Mouse (Mus musculus) erythroblast, adult 5-6 weeks (primary cell): Measurements from ENCODE around the gene Gm20518. TPM values are rescaled to one million over a fixed set of nuclear protein-coding genes. Genes with fewer than 3 reads are reported as not detected.
A peak's percentile ranks its signal among the peaks of the same experiment; 100 is the strongest.

Source experiments
- ATAC-seq: replicated peaks from 2 replicates; pipeline ENCODE4 v1.8.0; 2016; ENCODE audit warnings: moderate number of reproducible peaks, mild to moderate bottlenecking, moderate TSS enrichment, inconsistent platforms; ENCODE audit not compliant: poor library complexity, low FRiP score, severe bottlenecking
- total RNA-seq, 2 experiments: library from RNA; stranded (forward) in 1 of 2; stranded (reverse) in 1 of 2; fragments of 150-400 nt in 1 of 2; fragments of 200-764, 138-1000 nt in 1 of 2; gene quantifications; 2 replicates each; pipeline versions ENCODE4 v1.2.3 to v1.2.4; 2015 to 2017; ENCODE audit warnings: low replicate concordance in 2 of 2

The Gm20518 gene
- total RNA-seq, 2 experiments from 2014 or later: 0.68 TPM; not detected in 1

DNA sequence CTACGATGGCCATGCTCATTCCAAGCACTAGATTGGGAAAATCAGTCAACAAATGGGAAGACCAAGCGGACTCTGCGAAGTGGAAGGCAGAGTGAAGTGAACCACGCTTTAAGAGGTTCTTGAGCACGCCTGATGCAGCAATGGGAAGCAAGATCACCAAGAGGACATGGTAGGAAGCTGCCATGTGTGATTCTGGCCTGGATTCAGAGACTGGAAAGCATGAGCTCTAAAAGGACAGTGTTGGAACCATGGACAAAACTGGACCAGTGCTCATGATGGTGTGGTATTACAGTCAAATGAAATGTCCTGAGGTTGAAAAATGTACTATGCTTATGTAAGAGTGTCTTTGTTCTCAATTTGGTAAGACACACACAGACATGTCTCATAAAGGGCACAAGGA is 40.1 kb downstream of the Gm20518 start:
- no peak for ATAC-seq

DNA sequence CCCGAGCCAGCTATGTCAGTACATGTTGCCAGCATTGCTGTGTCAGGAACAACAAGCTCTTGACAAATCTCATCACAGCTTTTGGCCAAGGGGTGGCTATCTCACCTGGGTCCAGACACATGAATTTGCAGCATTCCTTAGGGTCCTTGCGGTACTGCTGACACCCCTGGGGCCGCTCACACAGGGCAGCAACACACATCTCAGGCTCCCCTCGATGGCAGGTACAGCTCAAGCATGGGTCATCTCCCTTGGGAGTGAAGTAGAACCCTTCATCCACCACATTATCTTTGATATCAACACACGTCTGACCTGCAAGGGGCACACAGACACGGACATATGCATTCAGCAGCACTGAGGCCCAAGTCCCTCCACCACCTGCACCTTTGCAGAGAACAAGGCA is 42.0 kb downstream of the Gm20518 start:
- ATAC-seq: no peak

GRCm38 (mm10) chr16:17848928-17849327 is 42.5 kb downstream of the Gm20518 start:
- ATAC-seq: peak; percentile 76

GRCm38 (mm10) chr16:17848431-17848830 is 43.0 kb downstream of the Gm20518 start:
- ATAC-seq: peak; percentile 20; the same call in 1 of the 2 replicates

DNA sequence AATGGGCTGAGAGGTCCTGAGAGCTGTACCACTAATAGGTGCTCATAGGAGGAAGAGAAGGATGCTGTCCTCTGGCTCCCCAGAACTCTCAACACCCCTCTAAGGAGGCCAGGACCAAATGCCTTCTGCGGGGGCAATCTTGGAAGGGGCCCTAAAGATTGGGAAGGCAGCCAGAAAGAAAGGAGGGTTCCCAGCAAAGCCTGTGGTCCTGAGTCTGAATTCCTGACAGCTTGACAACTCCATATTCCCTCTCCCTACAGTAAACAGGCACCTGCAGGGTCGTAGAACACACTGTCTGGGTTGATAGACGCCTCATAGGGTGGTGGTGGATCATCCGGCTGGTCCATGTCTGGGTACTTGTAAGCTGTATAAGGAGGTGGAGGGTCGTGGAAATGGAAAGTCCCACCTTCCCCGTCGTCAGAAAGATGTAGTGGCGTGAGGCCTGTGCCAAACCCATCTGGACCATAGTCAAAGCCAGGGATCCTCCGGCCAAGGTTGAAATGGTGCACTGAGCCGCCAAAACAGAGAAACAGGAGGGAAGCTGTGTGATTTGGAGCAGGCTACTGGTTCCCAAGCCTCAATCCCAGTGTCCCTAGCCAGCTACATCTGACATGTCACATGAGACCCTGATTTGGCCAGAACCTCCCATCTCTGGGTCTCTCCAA is 47.6 kb downstream of the Gm20518 start:
- no peak for ATAC-seq

DNA sequence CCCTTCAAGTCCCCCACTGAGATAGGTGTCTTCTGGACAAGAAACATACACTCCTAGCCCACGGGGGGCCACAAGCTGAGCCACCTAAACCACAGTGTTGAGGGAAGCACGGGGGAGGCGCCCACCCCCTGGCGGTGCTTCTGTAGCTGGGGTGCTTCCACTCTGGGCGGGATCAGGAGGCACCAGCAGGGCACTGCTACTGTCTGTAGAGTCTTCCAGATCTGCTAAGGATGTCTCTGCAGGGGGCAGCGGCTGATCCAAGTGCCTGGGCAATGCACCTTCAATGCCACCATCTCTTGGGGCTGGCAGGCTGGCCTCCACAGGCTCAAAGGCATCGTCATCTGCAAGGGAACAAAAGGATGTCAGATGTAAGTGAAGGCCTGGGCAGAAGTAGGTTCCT is 49.0 kb downstream of the Gm20518 start:
- ATAC-seq: no peak

- ATAC-seq: no peak
These were observed 51.5 kb downstream of the Gm20518 start for GRCm38 (mm10) chr16:17839976-17840375.

GRCm38 (mm10) chr16:17838051-17838450 is 53.4 kb downstream of the Gm20518 start, which contains the start of gene Car15:
TSS of gene Car15 (minus strand) at chr16:17838364.
- no peak for ATAC-seq

- no peak for ATAC-seq
These were observed 56.0 kb downstream of the Gm20518 start for GRCm38 (mm10) chr16:17835481-17835880.

DNA sequence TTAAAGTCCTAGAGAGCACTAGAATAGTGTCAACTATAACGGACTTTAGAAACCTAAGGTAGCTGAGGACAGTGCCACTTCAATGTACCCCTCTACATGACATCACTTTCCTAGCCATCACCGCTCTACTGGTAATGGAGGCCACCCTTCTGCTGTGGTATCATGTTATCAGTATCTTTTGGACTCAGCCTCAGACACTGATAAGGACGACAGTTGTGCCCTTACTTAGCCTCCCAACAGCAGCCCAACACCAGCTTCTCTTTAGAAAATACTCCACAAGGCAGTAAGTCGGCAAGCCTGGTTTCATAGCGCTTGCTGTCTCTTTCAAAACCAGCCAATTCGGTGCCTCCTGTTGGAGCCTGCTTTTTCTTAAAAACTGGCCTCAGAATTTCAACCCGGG is 56.9 kb downstream of the Gm20518 start:
- no peak for ATAC-seq

- no peak for ATAC-seq
These were observed 57.6 kb downstream of the Gm20518 start for GRCm38 (mm10) chr16:17833681-17834399.

- ATAC-seq: no peak
These were observed 58.2 kb downstream of the Gm20518 start for GRCm38 (mm10) chr16:17833321-17833680.

GRCm38 (mm10) chr16:17832821-17833220 is 58.6 kb downstream of the Gm20518 start, which contains the start of gene B830017H08Rik:
TSS of gene B830017H08Rik (plus strand) at chr16:17833121.
- ATAC-seq: no peak

GRCm38 (mm10) chr16:17831781-17832180 is 59.7 kb downstream of the Gm20518 start:
- ATAC-seq: no peak

DNA sequence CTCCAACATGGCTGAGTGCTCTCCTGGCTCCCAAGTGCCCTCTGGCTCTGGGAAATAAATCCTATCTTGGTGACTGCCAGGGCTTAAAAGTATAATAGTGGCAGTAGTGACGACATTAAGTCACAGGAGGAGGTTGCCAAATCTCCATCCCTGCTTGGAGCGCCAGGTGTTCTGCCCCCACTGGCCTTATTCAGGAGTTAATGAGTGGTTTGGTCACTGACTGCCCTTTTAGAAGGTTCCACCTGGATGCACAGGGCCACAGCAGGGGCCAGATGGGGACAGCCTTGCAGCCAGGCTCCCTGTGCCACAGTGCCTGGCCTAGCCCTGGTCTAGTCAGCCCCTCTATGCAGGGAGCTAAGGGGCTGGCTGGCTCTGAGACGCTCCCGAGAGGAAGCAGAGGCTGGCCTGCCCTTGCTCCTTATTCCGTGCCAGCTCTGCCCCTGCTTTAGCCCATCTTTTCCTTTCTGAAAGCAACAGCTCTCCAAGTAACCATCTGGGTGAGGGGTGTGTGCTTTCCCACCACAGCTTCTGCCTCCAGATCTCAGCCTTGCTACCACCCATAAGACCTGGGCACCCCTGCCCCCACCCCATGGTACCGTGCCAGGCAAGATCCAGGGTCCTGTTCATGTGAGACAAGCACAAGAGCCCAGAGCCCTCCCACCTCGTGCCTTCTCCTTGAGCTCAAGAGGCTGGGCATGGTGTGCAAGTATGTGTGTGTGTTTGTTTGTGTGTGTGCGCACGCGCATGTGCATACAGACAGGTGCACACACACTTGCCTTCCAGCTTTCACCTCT is 60.9 kb downstream of the Gm20518 start:
- ATAC-seq: no peak

GRCm38 (mm10) chr16:17828867-17829266 is 62.6 kb downstream of the Gm20518 start:
- ATAC-seq: no peak

- no peak for ATAC-seq
These were observed 63.2 kb downstream of the Gm20518 start for GRCm38 (mm10) chr16:17828229-17828628.

DNA sequence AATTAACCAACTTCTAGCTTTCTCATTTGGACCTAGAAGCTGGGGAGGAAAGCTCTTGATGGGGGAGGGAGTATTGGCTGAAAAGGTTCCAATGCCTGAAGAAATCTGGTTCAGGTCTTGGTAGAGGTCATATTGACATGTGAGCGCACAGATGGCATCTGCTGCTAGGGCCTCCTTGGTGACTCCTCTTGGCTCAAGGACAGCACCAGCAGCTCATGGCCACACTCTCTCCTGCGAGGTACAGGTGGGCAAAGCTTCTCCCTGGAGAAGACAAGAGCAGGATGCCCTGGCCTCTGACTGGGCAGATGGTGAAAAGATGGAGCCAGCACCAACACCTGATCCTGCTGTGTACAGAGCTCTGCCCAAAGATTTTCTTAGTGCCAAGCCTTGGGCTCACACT is 65.0 kb downstream of the Gm20518 start:
- ATAC-seq: no peak

- no peak for ATAC-seq
These were observed 74.9 kb downstream of the Gm20518 start for GRCm38 (mm10) chr16:17816528-17816927.
